Mouse (Mus musculus) cortical plate, adult 2 months (tissue): ENCODE measurements around the gene Vmn1r183. TPM values are rescaled to one million over a fixed set of nuclear protein-coding genes. Genes with fewer than 3 reads are reported as not detected.
"Not testable (repeated sequence)": the region's sequence is repeated elsewhere in the genome, so short reads cannot be mapped to it uniquely, and the experiment has no call there.

Source experiments
- H3K27ac ChIP-seq: fragments of 200-500 bp; 2 replicates; pipeline ENCODE4 v1.5.1; 2012; ENCODE audit warnings: low read length, control low read depth, inconsistent platforms; ENCODE audit not compliant: insufficient read depth
- H3K4me1 ChIP-seq: fragments of 200-500 bp; 2 replicates; pipeline ENCODE4 v1.6.1; 2011; ENCODE audit warnings: low read length; ENCODE audit not compliant: control insufficient read depth, insufficient read depth
- H3K4me3 ChIP-seq: fragments of 200-500 bp; 2 replicates; pipeline ENCODE4 v1.5.1; 2011; ENCODE audit warnings: mild to moderate bottlenecking, low read length, control low read depth; ENCODE audit not compliant: insufficient read depth
- CTCF ChIP-seq: fragments of 200-500 bp; IDR thresholded peaks from 2 replicates; pipeline ENCODE4 v1.5.1; 2011; ENCODE audit warnings: mild to moderate bottlenecking, control low read depth, low read length; ENCODE audit not compliant: insufficient read depth; ENCODE audit errors: extremely low read depth
- POLR2A ChIP-seq: fragments of 200-500 bp; IDR thresholded peaks from 2 replicates; pipeline ENCODE4 v1.6.1; 2011; ENCODE audit warnings: mild to moderate bottlenecking, low read length, control low read depth; ENCODE audit not compliant: insufficient read depth; ENCODE audit errors: extremely low read depth
- polyA plus RNA-seq: library from polyadenylated mRNA; depleted of rRNA; stranded (reverse); fragments of >200 nt; gene quantifications from 2 replicates; pipeline ENCODE4 v1.2.3, GENCODE M21; 2012; rRNA removed

The Vmn1r183 gene
- not detected in 2 replicates for polyA plus RNA-seq

DNA sequence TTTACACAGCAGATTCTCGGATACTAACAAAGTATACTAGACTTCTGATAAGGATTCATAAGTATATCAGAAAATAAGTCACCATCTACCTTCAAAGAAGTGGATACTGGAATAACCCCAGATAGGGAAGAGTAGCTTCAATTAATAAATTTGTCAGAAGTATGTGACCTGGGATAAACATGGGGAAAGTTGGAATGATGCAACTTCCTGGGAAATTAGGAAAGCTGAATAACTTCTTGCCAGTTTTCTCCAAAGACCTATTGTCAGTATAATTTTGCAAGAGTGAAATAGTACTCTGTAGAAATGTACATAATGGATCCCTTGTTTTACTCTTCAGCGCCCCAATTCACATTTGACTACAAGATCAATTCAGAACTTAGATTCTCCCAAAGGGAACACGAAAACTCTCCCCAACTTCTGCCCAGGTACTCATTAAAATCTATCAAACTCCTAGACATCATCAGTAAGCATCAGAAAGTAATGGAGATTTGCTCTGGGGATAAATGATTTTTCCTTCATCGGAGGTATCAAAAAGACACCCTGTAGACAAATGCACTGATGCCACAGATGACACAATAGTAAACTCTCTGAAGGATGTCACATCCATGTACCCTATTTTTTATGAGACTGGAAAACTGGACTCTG lies at the start of gene Vmn1r183:
Gene Vmn1r183, plus strand, starts transcription at position 595 of the 645 bp plus-strand sequence.
- Histone ChIP-seq H3K4me1 (no peaks in the 10 kb centered on the region), H3K27ac (no peak within 1 kb of the TSS), H3K4me3 (no peak within 1 kb of the TSS)
- TF ChIP-seq POLR2A: no peak
- TF ChIP-seq CTCF: no peak

DNA sequence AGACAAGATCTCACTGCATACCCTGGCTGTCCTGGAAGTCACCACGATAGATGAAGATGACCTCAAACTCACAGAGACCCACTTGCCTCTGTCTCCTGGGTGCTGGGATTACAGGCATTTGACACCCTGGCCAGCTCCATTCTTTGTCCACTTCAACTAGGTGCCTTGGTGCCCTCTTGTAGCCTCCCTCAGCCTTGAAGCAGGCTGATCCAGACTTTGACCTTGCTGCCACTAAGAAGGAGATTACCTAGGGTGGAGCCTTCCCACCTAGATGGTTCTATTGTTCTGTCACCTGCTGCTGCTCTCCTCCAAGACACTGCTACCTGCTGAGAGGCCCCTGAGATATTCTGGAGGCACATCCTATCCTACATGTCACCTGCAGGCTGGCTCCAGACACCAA lies 21.4 kb downstream of the Vmn1r183 start:
- not testable (repeated sequence) for H3K4me3 ChIP-seq, H3K4me1 ChIP-seq, H3K27ac ChIP-seq

DNA sequence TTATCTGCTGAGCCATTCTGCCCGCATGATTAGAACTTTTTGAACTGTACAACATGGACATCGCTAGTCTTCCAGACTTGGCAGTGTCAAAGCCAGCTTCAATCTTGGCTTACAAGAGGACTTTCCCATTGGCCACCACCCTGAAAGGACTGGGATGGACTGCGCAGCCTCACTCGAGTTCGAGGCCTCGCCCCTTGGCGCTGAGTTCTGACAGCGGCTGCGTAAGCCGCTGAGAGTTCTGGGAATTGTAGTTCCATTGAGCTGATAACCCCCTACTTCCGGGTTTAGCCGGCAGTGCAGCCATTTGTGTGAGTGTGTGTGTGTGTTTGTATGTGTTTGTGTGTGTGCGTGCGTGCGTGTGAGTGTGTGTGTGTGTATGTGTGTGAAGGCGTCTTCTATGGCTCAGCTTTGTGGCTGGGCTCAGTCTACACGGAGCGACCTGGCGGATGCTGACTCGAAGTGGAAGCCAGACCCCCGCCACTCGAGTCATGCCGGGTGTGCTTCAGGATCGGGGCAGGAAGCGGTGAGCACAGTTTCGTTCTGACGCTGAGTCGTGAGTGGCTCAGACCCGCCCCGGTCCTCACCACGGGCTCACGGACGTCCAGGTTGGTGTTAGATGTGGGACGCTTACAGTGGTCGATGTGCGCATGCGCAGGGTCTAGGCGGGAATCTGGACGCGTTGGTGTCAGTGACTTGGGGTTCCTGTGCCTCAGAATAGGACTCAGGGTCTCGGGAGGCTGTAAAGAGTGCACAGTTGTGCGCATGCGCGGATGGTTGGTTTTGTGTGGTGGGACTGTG lies 28.8 kb downstream of the Vmn1r183 start, which contains the start of gene Zfp180:
Gene Zfp180, plus strand, starts transcription at position 291 of the 798 bp plus-strand sequence.
- TF ChIP-seq CTCF: no peak
- peak; percentile 46; the same call in 1 of the 2 replicates for TF ChIP-seq POLR2A
- Histone ChIP-seq H3K4me3 (peak within 1 kb of the TSS; percentile 92), H3K27ac (peak within 1 kb of the TSS; percentile 79), H3K4me1 (peaks cover 6% of the 10 kb centered on the region; the same call in 1 of the 2 replicates)

DNA sequence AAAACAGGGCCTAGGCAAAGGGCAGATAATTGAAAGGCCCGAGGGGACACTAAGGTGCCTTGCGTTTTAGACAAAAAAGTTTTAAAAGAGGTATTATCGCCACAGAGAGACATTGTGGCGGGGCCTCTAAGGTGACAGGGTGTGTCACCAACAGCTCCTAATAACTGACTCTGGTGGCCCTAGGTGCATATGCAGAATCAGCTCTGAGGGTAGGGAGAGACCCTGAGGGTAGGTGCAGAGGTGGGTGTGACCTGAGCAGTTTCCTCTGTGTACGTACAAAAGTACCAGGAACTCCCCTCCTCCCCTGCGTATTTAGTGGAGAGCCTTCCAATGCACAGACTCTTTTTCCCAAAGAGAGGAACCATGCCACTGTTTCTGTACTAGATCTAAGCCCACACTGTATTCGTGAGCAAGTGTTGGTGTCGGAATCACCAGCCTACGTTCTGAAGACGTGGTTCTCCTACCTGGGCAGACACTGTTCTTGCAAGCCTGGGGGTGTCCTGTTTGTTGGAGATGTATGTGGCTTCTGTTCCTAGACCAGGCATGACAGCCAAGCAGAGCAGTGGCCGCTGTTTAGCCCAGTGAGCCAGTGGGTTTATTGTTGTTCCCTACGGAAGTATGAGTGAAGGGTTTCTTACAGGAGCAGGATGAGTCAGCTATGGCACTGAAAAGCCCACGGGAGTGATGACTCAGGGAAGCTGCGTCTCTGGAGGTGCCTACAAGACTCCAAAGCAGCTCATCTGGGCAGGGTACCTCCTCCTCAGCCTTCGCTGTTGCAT lies 29.6 kb downstream of the Vmn1r183 start:
- peaks cover 6% of the 10 kb centered on the region; the same call in 1 of the 2 replicates for H3K4me1 ChIP-seq

DNA sequence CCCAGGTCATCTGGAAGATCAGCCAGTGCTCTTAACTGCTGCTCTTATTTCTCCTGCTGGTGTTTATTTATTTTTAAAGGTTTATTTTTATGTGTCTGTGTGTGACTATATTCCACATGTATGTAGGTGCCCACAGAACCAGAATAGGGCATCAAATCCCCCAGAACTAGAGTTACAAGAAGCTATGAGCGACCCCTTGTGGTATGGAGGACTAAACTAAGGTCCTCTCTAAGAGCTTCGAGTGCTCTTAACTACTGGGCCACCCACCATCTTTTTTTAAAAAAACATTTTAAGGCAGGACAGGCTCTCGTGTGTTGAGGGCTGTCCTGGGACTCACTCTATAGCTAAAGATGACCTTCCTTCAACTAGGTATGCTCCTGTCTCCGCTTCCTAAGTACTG lies 33.8 kb downstream of the Vmn1r183 start:
- Histone ChIP-seq H3K27ac (no peak overlapping the region), H3K4me3 (no peak overlapping the region), H3K4me1 (peaks cover 6% of the 10 kb centered on the region; the same call in 1 of the 2 replicates)
- no peak for TF ChIP-seq POLR2A
- TF ChIP-seq CTCF: no peak

More for the DNA sequence above, 29.6 kb downstream of the Vmn1r183 start:
- H3K27ac ChIP-seq: 0 out of 2 replicates have a peak overlapping the region, but pooled peaks have one; percentile 79
- TF ChIP-seq POLR2A (no peak), CTCF (no peak)
- peak overlapping the region; percentile 92 for H3K4me3 ChIP-seq

DNA sequence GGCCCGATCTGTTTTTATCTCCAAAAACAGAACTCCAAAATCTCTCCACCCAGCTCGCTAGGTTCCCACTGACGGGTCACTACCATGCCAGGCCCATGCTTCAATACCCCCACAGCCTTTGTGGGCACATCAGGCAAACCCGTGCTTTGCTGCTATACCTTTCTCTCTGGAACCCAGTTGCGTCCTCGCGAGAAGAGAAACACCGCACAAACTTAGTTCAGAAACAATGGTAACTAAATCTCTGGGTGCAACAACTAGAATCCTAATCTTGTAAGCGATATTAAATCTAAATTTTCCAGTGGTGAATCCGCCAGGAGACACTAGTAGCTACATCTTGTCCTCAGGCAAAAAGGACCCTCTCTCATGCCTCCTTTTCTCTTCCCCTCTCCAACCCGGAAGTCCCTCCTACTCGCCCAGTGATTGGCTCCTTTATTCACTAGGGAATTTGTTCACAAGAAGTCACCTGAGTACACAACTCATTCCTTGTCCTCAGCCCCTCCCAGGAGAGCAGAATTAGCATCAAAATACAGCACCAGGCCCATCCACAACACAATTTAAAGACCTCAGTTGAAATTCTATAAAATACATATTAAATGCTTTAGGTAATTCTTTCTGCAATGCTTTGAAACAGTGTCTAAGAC lies 34.6 kb downstream of the Vmn1r183 start:
- Histone ChIP-seq H3K4me3 (no peak overlapping the region), H3K27ac (no peak overlapping the region), H3K4me1 (peaks cover 6% of the 10 kb centered on the region; the same call in 1 of the 2 replicates)
- TF ChIP-seq POLR2A (no peak), CTCF (no peak)

DNA sequence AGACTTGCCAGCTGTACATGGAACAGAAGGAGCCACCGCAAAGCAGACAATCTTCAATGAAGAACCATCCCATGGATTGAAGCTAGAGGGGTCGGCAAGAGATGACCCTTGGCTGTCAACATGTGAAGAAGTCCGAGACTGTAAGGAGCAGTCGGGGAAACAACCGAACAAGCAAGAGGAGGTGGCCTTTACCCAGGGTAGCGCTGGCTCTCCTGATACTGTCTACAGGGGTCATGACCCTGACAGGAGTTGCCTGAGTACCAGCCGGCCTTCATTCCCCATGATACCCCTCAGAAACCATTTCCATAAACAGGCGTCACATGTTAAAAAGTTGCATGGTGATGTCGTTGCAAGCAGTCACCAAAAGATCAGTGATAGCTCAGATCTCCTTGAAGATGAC lies 51.3 kb downstream of the Vmn1r183 start:
- no peak overlapping the region for H3K4me3 ChIP-seq
- H3K27ac ChIP-seq: no peak overlapping the region
- TF ChIP-seq POLR2A (no peak), CTCF (no peak)
- no peaks in the 10 kb centered on the region for H3K4me1 ChIP-seq

DNA sequence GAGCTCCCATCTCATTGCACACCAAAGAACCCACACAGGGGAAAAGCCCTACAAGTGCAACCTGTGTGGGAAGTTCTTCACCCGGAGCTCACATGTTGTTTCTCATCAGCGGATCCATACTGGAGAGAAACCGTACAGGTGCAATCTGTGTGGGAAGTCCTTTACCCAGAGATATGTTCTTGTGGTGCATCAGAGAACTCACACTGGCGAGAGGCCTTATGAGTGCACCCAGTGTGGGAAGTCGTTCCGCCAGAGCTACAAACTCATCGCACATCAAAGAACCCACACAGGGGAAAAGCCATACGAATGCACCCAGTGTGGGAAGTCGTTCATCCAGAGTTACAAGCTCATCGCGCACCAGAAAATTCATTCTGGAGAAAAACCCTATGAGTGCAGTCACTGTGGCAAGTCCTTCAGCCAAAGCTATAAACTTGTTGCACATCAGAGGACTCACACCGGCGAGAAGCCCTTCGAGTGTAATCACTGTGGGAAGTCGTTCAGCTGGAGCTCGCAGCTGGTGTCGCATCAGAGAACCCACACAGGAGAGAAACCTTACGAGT lies 52.2 kb downstream of the Vmn1r183 start:
- Histone ChIP-seq H3K4me1 (no peaks in the 10 kb centered on the region), H3K4me3 (no peak overlapping the region), H3K27ac (no peak overlapping the region)
- TF ChIP-seq CTCF (no peak), POLR2A (no peak)

DNA sequence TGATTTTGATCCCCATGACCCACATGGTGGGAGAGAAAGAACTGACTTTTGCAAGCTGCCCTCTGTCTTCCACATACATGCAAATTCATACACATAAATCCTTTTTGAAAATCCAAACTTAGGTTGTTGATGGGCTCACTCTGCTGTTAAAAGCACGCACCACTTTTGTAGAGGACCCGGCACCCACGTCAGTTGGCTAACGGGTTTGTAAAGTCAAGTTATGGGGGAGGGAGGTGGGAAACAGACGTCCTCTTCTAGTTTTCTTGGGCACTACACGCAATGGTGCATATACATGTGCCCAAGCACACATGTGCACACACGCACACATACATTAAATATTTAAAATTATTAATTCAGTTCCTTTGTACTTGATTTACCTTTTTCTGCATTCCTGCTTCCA lies 57.8 kb downstream of the Vmn1r183 start:
- Histone ChIP-seq H3K4me1 (no peaks in the 10 kb centered on the region), H3K27ac (no peak overlapping the region), H3K4me3 (no peak overlapping the region)
- no peak for TF ChIP-seq CTCF
- TF ChIP-seq POLR2A: no peak
